Mouse (Mus musculus) gastrocnemius, postnatal 36 days (tissue): ENCODE measurements around the gene Lef1. TPM values are rescaled to one million over a fixed set of nuclear protein-coding genes. Genes with fewer than 3 reads are reported as not detected.

Experiments
- DNase-seq, 2 experiments: peaks; one replicate each; pipeline ENCODE4 v3.0.0; 2022
- intact Hi-C: fragments of 180-260 bp; cut with DNase I; formaldehyde crosslinking; loops from one replicate; pipeline ENCODE4 v1.15.1; 2025
- total RNA-seq, 2 experiments: library from RNA; stranded (reverse); gene quantifications; 2 replicates each; pipeline ENCODE4 v1.2.3; 2021

Lef1 gene
- total RNA-seq, 2 experiments from 2014 or later, result 0.32 to 1.1 TPM

DNA sequence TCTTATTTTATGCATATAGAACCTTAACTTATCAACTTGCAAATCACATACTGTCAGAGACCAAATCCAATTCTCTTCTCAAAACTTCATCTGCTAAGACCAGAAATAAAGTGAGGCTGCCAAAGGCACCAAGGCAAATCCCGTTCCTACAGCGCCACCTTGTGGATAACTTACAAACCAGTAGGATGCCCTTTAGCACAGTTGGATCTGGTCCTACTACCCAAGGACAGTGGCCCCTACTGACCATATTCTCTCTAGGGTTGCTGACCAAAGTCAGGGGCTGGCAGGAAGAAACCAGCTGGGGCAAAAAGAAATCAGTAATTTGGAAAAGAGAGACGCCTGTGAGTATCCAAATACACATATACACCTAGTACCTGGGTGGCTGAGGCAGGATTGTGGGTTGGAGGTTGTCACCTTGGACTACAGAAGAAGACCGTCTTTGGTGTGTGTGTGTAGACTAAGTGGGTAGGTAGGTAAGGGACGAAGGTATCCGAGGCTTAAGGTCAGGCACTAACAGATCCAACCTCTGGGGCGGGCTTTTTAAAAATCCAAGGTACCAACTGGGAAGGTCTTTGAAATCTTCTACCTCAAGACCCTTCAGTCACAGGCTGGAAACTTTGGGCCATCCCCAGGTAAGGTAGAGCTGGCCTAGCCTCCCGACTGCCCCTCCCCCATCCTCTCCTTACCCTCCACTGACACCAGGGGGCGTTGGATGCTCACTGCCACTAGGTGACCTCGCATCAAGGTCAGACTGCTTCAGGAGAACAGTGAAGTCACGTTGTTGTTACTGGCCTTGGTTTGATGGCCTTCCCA is 135.7 kb downstream of the Lef1 start:
- peak; percentile 28 to 29 for DNase-seq
- intact Hi-C loops, result no loop called here

DNA sequence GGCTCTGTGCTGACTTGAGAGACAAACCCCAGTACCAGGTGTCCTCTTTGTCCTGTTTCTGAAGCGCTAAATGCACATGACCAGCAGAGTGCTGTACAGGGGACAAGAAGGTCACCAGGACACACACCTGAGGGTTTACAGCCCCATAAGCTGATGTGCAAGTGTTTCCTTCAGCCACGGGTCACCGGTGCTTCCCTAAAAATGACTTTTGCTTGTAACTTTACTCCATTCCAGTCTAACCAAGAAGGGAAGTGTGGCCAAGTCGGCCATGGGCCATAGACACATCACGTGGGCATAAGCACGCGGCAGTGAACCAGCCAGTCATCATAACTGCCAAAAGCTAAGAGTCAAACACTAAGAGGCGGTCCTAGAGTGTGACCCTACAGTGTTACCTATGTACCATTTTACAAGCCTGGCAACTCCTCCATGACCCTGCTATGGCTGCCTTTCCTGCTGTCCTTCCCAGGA is 136.3 kb downstream of the Lef1 start:
- intact Hi-C loops, result no loop called here

DNA sequence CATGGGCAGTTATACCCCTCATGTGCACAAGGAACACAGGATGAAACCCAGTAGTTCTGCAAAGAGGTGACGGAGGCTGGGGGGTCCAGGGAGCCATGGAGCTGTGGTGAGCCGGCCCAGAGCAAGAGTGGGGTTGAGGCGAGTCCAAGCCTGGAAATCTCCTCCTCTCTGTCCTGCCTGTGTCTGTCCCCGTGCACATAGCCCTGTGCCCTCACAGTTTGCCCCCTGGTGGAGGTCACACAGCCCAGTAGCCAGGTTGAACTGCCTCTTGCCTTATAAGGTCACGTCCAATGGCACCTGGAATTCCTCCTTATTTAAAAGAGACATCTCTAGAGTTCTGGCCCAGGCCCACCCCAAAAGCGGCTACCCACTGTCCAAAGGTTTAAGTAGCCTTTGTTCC is 137.2 kb downstream of the Lef1 start:
- intact Hi-C loops, result no loop called here

More for the DNA sequence above, 136.3 kb downstream of the Lef1 start:
- DNase-seq, result no peak

DNA sequence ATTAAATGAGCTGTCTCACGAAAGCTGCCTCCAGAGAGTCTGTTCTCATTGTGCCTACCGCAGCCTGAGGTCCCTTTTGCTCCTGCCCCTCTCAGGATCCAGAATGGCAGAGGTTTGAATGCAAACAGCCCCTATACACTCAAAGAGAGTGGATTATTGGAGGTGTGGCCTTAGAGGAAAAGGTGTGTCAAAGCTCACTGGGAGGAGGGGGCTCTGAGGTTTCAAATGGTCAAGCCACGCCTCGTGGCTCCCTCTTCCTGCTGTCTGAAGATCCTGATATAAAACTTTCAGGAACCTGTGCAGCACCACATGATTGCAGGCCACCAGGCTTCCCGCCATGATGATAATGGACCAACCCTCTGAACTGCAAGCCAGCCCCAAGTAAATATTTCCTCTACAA is 137.6 kb downstream of the Lef1 start:
- intact Hi-C loops, result no loop called here
- DNase-seq, result no peak

More for the DNA sequence above, 137.2 kb downstream of the Lef1 start:
- no peak for DNase-seq

DNA sequence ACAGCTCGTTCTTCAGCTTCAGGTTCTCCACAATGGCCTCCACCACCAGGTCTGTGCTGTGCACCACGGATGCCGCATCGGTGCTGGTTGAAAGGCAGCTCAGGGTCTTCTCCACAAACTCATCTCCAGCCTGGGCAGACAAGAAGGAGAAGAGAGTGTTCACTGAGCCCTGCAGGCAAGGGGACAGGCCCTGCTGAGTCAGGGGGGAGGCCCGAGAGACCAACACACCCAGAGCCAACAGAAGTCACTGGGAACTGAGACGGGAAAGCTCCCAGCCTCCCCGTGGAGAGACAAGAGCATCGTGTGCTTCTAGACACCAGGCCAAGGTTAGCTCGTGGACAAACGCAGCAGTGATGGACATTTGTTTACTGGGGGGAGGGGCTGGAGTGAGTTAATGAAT is 138.2 kb downstream of the Lef1 start:
- DNase-seq, result no peak
- intact Hi-C loops, result no loop called here

DNA sequence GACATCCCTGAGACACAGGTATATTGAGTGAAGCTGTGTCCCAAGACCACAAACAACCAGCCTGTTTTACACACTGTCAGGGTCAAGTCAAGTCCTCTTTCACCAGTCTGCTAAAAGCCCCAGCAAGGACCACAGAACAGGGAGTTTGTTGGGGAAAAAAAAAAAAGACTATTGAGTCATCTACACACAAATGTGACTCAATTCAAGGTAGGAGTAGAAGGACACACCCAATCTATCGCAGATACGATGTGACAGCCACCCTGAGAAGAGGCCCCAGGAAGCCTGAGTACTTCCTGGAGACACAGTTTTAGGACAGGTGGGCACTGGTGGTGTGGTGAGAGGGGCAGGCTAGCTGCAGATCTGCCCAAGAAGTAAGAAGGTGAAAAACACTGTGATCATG is 140.0 kb downstream of the Lef1 start:
- DNase-seq, result no peak
- intact Hi-C loops, result no loop called here

DNA sequence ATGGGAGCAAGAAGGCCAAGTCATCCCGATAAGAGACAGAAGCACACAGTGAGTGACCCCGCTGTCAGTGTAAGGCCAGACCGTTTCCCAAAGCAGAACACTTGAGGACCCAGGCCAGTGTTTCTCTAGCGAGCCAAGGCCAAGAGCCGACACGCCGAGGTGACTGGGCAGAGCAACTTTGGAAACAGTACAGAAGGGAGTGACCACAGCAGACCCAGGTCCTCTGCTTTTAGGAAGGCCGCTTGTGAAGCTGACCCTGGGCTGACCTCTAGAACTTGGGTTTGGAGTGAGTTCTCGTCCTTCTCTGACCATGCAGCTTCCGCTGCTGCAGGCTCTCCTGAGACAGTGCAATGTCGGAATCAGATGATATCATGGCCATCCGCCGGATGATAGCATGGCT is 140.7 kb downstream of the Lef1 start:
- DNase-seq, result no peak
- intact Hi-C loops, result no loop called here

DNA sequence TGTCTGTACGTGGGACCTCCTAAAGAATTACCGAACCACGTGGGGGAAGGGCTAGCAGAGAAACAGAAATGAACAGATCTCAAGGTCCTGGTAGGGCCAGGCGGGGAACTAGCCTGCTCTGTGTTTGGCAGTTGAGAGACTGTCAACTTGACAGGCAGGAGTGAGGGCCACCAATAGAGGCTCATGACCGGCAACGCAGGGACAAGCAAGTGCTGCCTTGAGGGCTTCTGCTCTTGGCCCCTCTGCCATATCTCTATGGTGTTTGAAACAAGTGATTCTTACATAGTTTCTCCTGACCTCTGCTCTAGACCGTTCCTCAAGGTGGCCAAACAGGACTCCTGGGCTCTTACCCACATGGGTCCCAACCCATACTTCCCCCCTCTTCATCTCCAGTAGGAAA is 141.3 kb downstream of the Lef1 start:
- no peak for DNase-seq
- intact Hi-C loops, result no loop called here

DNA sequence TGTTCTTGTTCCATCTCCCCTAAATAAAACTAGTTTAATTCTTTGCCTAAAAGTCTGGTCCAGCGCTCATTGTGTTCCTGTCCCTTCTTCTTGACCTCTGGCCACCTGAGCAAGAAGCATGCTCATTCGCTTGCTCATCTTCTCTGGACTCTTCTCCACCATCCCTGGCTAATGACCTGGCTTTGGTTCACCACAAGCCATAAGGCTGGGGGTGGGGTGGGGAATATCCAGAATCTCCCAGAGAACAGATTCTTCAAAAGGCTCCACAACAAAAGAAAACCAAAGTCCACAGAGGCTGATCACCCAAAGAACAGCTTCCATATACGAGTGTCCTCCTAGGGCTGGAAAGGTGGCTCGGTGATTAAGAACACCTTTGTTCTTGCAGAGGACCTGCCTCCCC is 144.7 kb downstream of the Lef1 start:
- no peak for DNase-seq
- intact Hi-C loops, result no loop called here

DNA sequence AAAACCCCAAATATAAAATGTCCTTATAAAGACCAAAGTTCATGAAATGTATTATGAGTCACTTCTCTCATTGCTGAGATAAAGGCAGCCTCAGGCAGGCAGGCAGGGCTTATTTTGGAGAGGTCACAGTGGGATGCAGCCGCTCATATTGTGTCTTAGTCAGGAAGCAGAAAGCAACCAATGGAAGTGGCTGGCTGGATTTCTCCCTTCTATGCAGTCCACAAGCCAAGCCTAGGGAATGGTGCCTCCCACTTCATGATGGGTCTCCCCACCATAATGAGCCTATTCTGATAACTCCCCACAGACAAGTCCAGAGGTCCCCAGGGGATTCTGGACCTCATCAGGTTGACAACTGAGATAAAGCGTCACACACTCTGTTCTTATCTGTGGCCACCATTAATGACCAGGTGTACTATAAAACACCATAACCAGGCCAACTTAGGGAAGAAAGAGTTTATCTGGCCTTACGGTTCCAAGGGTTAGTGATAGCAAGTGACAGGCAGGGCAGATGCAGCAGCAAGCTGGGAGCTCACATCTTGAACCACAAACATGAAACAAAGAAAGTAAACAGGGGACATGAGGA is 145.2 kb downstream of the Lef1 start:
- no peak for DNase-seq
- intact Hi-C loops, result no loop called here

DNA sequence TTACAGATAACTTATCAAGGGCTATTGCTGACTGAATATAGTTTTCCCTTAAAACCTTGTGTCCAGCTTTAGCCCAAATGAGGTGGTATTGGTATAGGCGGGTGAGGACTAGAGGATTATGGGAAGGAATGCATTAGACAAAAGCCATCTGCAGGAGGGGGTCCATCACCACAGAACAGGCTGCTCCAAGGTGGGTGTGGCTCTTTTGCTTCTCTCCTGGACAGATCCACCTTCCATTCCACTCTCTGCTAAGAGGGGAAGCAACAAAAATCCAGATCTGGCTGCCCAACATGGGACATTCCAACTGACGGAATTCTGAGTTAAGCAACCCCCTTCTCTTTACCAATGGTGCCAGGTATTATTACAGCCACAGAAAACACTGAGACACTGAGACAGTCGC is 148.7 kb downstream of the Lef1 start:
- intact Hi-C loops, result no loop called here
- no peak for DNase-seq

DNA sequence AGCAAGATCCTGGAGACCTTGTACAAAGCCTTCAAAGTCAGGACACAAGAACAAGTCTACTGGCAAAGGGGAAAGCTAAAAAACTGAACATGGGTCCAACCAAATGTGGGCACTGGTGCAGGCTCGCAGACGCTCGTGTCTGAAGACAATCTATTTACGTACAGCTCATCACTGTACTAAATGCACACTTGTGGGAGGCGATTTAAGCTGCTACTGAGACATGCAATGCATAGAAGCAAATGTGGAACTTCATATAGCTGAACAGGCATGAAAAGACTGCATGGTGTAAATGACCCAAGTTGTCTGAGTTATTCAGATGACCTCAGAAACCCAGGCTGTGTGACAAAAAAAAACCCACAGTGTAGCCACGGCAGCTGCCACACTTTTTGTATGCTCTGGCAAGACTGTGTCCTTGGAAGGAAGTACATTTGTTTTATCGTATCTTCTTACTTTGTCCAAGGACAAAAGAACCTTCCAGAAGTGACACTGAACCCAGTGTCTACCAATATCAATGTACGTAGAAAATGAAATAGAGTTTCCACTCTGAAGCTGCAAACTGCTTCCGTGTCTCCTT is 149.2 kb downstream of the Lef1 start:
- no peak for DNase-seq
- intact Hi-C loops, result no loop called here

DNA sequence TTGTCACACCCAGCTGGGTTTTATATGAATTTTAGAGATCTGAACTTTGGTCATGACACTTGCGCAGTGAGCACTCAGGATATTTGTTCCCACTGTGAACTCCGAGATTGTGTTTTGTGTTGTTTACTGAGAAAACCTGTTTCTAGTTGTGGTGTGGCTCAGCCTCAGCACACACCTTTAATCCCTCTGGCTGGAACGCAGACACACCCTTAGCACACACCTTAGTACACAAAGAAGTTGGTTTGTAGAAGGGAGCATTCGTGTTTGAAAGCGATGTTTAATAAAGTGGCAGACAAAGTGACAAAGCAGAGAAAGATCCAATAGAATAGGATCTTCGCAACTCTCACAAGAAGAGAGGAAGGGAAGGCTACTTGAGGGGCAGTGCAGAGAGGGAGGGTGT is 150.1 kb downstream of the Lef1 start:
- intact Hi-C loops, result no loop called here
- DNase-seq, result no peak

DNA sequence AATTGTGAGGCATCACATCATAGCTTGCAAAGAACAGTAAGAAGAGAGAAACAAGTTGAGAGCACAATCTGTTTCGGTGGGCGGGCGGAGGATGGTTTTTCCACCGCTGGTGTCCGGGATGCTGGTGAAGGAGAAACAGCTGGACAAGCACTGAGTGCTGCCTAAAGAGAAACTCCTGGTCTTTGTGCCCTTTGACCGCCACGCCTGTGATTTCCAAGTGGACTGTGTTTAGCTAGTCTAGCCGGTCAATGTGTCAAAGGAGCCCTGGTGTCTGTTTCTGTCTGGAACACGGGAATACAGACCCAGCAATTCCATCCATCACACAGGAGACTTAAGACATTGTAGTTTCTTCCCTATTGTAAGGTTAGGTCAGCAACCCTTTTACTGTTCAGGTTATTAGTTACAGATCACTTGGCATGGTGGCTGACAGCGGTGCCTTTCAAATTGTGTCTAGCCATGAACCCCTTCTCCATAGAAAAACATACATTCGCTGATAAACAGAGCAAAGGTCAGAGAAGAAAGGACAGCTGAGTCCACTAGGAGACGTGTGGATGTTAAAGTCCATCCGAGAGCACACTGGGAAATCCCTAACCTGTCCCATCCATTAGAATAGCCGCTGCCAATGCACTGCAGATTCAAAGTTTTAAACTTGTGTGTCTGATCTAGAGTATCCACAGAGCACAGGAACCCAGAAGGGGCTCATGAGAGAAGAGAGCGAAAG is 153.7 kb downstream of the Lef1 start:
- intact Hi-C loops, result no loop called here
- DNase-seq, result no peak

DNA sequence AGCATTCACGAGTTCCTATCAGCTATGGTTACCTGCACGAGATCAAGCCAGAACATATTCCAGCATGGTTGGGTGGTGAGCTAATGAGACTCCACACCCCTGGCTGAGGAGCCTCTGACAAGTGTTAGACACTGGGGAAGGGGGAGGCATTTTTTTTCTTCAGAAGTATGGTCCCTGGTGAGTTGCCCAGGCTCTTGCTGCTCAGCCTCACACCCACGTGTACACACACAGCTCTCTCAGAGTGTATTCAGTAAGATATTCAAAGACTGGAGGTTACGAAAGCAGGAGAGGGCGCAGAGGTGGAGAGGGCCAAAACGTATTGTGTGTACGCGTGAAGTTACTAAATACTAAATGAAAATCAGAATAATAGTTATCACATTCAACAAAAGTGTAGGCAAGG is 155.2 kb downstream of the Lef1 start:
- intact Hi-C loops, result no loop called here
- no peak for DNase-seq

DNA sequence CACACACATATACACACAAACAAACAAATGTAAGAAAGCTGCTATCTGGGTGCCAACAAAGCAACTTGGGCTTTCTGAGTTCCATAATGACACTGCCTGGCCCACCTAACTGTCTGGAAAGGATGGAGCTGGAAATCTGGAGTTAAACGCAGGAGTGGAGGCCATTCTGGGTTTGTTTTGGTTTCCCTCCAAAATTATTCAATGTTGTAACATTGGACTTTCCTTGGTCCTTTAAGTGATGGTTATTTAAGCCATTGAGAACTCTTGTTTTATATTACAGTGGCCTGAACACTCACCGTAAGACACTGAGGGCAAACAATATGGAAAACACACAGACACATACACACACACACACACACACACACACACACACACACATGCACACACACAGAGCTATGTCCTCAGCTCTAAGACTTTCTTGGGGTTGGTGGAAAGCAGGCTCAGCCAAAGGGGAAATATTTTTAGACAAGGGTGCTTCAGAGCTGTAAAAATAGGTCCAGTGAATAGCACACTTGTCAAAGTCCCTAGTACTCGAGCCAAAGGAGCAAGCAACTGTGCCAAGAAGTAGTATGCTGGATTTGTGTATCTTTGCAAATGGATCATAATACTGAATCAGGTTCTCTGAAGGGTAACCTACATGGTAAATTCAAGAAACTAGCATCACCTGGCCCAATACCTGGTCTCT is 156.2 kb downstream of the Lef1 start:
- no peak for DNase-seq
- intact Hi-C loops, result no loop called here

DNA sequence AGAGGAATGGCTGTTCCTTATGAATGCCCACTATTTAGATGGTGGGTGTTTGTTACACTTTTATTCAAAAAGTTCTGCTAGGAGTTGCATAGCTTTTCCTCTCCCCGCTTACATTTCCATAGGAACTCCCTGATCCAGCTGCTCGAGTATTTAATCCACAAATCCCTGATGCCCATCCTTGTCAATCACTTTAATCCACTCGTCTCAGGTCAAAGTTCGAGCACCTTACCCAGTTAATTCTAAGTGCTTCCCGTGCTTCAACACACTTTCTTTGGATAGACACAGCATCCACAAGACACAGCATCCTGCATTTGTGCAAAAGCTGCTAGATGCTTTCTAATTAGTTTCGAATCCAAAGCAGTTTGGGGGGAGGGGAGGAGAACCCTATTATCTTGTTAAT is 160.1 kb downstream of the Lef1 start:
- no peak for DNase-seq
- intact Hi-C loops, result no loop called here

DNA sequence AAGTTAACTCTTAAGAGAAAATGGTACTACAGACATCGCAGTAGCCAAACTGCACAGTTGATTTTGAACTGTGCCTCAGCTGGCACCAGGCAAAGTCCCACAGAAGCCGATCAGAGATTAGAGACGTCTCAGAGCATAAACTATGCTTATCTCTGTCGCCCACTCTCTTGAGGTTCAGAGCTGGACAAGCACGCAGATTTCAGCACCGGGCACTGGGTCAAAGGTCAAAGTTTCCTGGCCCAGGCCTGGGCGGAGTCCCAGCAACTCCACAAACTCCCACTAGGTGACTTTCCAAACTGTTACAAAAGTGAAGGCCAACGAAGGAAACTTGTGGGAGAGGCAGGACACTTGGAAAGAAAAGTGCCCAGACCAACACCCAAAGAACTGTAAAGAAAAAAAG is 160.9 kb downstream of the Lef1 start:
- intact Hi-C loops, result no loop called here
- peak in 1 of 2 experiments; percentile 38 for DNase-seq

DNA sequence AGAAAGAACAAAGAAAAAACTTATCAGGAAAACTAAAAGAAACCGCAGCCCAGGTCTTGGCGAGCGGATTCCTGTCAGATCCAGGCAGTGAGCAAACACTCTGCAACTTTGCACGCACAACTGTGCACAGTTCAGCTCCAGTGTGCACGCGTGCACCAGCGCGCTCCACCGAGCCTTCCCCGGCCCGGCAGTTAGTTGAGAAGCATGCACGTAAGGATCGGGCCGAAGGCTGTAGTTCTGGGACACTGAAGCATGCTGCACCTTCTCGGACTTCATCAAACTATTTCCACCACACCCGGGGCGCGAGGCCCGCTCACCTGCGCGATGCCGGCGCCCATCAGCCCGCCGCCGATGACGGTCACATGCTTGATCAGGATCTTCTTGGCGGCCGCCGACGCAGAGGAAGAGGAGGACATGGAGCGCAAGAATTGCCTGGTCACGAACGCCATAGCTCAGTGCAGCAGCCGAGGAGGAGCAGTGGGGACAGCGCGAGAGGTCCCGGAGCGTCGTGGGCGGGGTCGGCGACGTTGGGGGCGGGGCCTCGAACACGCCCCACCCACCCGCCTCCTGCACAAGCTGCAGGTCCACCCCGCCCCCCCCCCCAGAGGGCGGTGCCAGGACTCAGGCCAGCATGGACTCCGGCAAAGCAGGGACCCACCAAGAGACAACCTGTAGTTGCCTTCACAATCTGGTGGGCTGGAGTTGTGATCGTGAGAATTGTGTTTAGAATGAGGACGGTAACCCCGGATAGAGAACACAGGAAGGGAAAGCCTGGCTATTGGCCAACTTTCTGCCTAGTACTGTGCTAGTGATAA is 161.5 kb downstream of the Lef1 start, which contains the start of gene Hadh:
Hadh (minus strand) TSS at position 543 of the 815 bp plus-strand sequence.
- peak; percentile 80 to 83 for DNase-seq
- intact Hi-C loops, result no loop called here
